Mouse (Mus musculus): Measurements from ENCODE around the gene Samd9l.
"Not testable (repeated sequence)": the region's sequence is repeated elsewhere in the genome, so short reads cannot be mapped to it uniquely, and the experiment has no call there.

Gene Samd9l

DNA sequence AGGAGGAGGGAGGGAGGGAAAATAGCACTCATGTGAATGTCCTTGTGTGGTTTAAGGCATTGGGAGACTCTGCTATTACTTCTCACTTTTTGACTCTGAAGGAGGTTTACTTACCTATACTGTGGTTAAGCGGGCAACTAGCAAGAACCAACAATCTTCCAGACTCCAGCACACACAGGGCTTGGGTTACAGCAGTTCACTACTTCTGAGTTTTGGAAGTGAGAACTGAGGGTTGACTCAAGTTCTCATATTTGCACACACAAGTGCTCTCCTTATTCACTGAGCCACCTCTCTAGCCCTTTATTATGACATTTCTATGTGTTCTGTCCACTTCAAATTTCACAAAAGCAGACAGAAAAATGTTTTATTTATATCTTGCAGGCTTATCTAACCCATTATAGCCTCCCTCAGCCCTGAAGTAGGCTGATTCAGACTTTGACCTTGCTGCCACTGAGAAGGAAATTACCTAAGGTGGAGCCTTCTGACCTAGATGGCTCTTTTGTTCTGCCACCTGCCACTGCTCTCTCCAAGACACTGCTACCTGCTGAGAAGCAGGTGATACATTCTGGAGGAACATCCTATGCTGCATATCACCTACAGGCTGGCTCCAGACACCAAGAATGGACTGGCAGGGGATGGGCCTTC is 55.6 kb downstream of the Samd9l start:
- not testable (repeated sequence) for DNase-seq (ENCODE audit: low spot score in 2 of 2)

- DNase-seq (ENCODE audit: low spot score in 2 of 2): no peak
Observed at GRCm38 (mm10) chr6:3341479-3341878, 57.9 kb downstream of the Samd9l start.

- not testable (repeated sequence) for DNase-seq (ENCODE audit: low spot score in 2 of 2)
Observed at GRCm38 (mm10) chr6:3340928-3341327, 58.4 kb downstream of the Samd9l start.

DNA sequence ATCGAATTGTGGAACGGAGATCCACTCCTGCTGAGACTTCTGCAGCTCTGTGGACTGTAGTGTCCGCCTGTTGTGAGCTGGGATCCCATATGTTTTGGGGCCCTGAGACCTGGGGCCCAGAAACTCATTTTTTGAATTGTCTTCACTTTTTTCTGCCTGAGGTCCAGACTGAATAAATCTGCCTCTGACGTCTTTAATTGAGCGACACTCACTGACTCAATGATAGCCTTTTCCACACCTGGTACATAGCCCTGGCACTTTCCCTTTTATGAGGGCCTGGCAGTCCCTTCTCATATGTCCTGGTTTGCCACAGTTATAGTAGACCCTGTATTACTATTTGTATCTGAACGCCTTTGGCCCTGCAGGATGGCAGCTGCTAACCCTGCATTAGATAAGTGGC is 60.2 kb downstream of the Samd9l start:
- not testable (repeated sequence) for DNase-seq (ENCODE audit: low spot score in 2 of 2)
